Mouse (Mus musculus): Measurements from ENCODE around the gene Rasal2. TPM values are rescaled to one million over a fixed set of nuclear protein-coding genes. Genes with fewer than 3 reads are reported as not detected.

Gene Rasal2
- total and polyA plus RNA-seq, 3 experiments, result 1.5 to 3.2 TPM; not detected in 1

- TF ChIP-seq CHD2 (IDR thresholded peaks at IDR 0.05; ENCODE audit: low read length) (no peak), ZKSCAN1 (IDR thresholded peaks at IDR 0.05; ENCODE audit: low read depth, low read length) (no peak), TBP (IDR thresholded peaks at IDR 0.05; ENCODE audit: low read depth, low read length) (no peak)
Measured at GRCm38 (mm10) chr1:157443026-157443722, 30.8 kb upstream of the Rasal2 start (continued).

DNA sequence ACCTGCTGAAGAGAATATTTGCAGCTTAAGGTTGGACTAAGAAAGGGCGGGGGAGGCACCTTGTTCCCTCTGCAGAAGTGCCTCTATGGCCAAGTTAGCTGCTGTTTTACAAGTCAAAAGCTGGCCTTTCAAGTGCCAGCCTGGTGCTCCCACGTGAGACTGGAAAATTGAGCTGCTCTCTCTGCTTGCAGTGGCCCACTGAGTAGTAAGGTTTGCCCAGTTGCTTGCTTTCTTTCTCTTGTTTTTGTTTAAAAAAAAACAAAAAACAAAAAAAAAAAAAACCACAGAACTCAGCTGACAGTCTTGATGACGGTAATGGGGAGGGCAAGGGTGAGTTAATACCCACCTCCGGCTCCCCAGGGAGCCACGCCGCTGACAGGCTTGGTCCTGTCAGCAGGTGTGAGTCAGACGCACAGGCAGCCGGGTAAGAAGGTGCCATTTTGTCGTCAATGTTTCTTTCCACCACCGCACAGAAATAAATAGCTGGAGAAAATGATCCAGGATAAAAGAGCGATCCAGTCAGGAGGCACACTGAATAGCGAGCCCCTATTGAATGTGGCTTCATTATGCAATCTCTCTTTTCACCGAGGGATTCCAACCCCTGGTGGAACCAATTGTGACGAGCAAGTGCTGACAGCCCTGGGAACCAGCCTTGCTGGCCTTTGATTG, 27.7 kb upstream of the Rasal2 start:
- H3K4me3 ChIP-seq (ENCODE audit: control insufficient read depth in 1 of 2, insufficient read depth in 1 of 2, low read depth in 2 of 2, low read length in 2 of 2), result no peak overlapping the region
- no peaks in the 10 kb centered on the region; the same call in 1 of the 2 replicates for H3K79me2 ChIP-seq (ENCODE audit: control insufficient read depth, insufficient read depth, low read length, poor library complexity)
- H3K36me3 ChIP-seq (ENCODE audit: control insufficient read depth in 1 of 2, insufficient read depth in 2 of 2, low read length in 2 of 2), result peaks cover 0 to 10% of the 10 kb centered on the region in 2 experiments; a peak in 2 of 4 replicates
- DNase-seq (ENCODE audit: low read depth, low spot score), result no peak
- no peaks in the 10 kb centered on the region for H3K27me3 ChIP-seq (ENCODE audit: control insufficient read depth in 1 of 2, insufficient read depth in 2 of 2, low read length in 2 of 2)
- TF ChIP-seq UBTF (IDR thresholded peaks at IDR 0.05; ENCODE audit: borderline replicate concordance, insufficient read depth, low read depth, low read length) (no peak), HCFC1 (IDR thresholded peaks at IDR 0.05; ENCODE audit: low read depth, low read length) (no peak), CHD2 (IDR thresholded peaks at IDR 0.05; ENCODE audit: low read length) (no peak)
- H3K27ac ChIP-seq (ENCODE audit: control insufficient read depth, low read depth, low read length), result no peak overlapping the region
- H3K9ac ChIP-seq (ENCODE audit: control insufficient read depth, low read depth, low read length, poor library complexity, severe bottlenecking), result no peak overlapping the region
- peaks cover 2 to 15% of the 10 kb centered on the region in 2 experiments for H3K4me1 ChIP-seq (ENCODE audit: control insufficient read depth in 1 of 2, insufficient read depth in 2 of 2, low read length in 2 of 2)
- H3K9me3 ChIP-seq (replicated peaks; ENCODE audit: insufficient read depth, low read length), result no peaks in the 10 kb centered on the region

DNA sequence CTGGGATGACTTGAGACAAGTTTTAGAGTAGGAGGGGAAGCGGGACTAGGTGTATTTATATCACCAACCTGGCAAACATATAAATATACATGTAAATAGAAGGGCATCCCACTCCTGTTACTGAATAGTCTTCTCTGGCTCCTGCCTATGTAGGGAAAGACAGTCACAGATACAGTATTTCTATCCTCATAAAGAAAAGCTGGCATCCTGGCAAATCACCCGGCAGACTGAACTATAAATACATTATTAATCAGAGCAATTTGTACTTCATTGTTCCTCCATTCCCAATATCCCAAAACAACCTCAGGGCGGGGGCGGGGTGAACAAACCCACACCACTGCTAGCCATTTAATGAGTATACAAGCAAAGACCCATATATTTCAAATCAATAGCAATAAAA, 26.7 kb upstream of the Rasal2 start:
- no peak for TF ChIP-seq MXI1 (IDR thresholded peaks at IDR 0.05; ENCODE audit: low read depth, low read length)
- no peak for TF ChIP-seq GABPA (IDR thresholded peaks at IDR 0.05; ENCODE audit: low read depth, low read length)
- no peak for TF ChIP-seq BHLHE40 (IDR thresholded peaks at IDR 0.05; ENCODE audit: borderline replicate concordance, low read depth, low read length)
- TF ChIP-seq GATA1 (IDR thresholded peaks at IDR 0.05; ENCODE audit: low read depth, low read length), result no peak
- no peak for TF ChIP-seq E2F4 (IDR thresholded peaks at IDR 0.05; ENCODE audit: borderline replicate concordance, low read depth, low read length)
- TF ChIP-seq CHD1 (IDR thresholded peaks at IDR 0.05; ENCODE audit: low read depth, low read length), result no peak
- no peak for TF ChIP-seq MAFK (IDR thresholded peaks at IDR 0.05; ENCODE audit: borderline replicate concordance, low read depth, low read length)
- TF ChIP-seq SIN3A (IDR thresholded peaks at IDR 0.05; ENCODE audit: low read length), result no peak
- Histone ChIP-seq H3K36me3 (ENCODE audit: control insufficient read depth in 1 of 2, insufficient read depth in 2 of 2, low read length in 2 of 2) (peaks cover 0 to 4% of the 10 kb centered on the region in 2 experiments; a peak in 1 of 4 replicates), H3K9me3 (replicated peaks; ENCODE audit: insufficient read depth, low read length) (no peaks in the 10 kb centered on the region), H3K27me3 (ENCODE audit: control insufficient read depth in 1 of 2, insufficient read depth in 2 of 2, low read length in 2 of 2) (no peaks in the 10 kb centered on the region), H3K4me1 (ENCODE audit: control insufficient read depth in 1 of 2, insufficient read depth in 2 of 2, low read length in 2 of 2) (peaks cover 0 to 10% of the 10 kb centered on the region in 2 experiments), H3K27ac (ENCODE audit: control insufficient read depth, low read depth, low read length) (no peak overlapping the region), H3K9ac (ENCODE audit: control insufficient read depth, low read depth, low read length, poor library complexity, severe bottlenecking) (no peak overlapping the region), H3K79me2 (ENCODE audit: control insufficient read depth, insufficient read depth, low read length, poor library complexity) (no peaks in the 10 kb centered on the region; the same call in 1 of the 2 replicates), H3K4me3 (ENCODE audit: control insufficient read depth in 1 of 2, insufficient read depth in 1 of 2, low read depth in 2 of 2, low read length in 2 of 2) (no peak overlapping the region)
- DNase-seq (ENCODE audit: low read depth, low spot score), result no peak

All from MEL (cell line).